Mouse (Mus musculus) skeletal muscle tissue, postnatal 0 days (tissue): Measurements from ENCODE around the gene Nqo1. TPM values are rescaled to one million over a fixed set of nuclear protein-coding genes. Genes with fewer than 3 reads are reported as not detected.

ENCODE experiments used
- polyA plus RNA-seq: library from polyadenylated mRNA; unstranded; fragments of >200 nt; fragmentation: Nextera tagmentation; extraction: Ambion mirVana; gene quantifications from 2 replicates; pipeline ENCODE4 v1.2.1, GENCODE M21; 2015

Nqo1 gene
- 3.9 and 4.4 TPM in 2 replicates for polyA plus RNA-seq

DNA sequence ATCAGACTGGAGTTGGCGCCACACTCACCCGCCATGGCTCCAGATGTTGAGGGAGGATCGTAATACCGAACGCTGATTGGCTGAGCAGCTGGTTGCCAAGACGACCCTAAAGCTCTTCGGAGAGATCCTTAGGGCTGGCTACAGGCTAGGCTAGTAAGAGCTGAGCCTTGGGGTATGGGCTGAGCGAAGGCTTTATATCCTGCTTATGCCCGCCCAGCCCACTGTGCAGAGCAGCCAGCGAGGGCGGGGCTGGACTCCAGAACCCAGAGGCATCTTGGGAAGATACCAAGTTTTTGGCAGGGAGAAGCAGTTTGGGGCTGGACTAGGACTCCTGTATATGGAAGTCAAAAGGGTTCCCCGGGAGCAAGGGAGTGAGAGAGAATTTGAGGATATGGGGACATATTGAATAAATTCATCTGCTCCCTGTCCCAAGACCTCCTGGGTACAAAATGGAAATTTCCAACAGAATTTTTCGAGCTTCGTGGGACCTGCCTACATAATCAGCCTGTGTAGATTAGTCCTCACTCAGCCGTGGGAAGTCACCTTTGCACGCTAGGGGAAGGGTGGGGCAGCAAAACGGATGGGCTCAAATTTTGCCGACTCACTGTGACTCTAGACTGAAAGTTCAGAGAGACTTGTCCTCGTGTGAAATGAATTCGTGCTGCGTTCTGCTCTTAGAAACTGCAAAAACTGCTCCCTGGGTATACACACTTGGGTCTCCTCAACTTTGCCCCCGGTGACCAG, at the start of gene Nqo1:
Gene Nqo1, minus strand, starts transcription at position 169 of the 744 bp plus-strand sequence.

DNA sequence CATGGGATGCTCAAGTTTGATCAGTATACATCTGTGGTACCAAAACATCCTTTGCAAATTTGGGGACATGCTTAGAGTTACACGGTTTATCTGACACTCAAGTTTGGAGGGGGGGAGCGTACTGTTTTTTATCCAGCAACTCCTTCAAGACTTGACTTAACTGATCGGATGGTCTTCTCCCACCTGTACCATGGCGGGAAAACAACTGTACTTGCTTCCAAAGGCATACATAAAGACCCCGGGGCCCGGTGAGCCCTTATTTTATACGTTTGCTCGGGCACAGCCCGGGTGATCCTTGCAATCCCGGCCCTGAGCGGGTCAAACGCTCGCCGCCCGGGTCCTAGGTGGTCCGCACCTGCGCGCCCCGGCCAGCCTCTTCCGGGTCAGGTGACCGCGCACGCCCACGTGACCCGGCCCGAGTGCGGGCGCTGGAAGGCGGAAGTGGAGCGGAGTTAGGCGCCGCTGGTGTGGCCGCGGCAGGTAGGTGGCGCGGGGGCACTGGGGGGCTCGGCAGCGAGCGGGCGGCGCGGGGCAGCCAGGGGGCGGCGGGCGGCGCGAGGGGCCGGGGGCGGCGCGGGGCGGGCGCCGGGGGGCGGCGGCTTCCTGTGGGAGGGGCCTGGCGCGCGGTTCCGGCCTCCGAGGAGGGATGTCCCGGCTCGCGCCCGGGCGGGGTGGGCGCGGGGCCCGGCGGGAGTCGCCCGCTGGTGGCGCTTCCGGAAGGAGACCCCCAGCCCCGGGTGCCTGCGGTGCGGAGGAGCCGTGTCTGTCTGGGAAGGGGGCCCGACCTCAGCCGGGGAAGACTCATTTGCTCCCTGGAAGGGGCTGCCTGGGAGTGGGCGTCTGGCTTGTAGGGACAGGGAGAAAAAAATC, 33.2 kb upstream of the Nqo1 start, which contains the start of gene Wwp2:
Gene Wwp2, plus strand, starts transcription at position 404 of the 870 bp plus-strand sequence.

DNA sequence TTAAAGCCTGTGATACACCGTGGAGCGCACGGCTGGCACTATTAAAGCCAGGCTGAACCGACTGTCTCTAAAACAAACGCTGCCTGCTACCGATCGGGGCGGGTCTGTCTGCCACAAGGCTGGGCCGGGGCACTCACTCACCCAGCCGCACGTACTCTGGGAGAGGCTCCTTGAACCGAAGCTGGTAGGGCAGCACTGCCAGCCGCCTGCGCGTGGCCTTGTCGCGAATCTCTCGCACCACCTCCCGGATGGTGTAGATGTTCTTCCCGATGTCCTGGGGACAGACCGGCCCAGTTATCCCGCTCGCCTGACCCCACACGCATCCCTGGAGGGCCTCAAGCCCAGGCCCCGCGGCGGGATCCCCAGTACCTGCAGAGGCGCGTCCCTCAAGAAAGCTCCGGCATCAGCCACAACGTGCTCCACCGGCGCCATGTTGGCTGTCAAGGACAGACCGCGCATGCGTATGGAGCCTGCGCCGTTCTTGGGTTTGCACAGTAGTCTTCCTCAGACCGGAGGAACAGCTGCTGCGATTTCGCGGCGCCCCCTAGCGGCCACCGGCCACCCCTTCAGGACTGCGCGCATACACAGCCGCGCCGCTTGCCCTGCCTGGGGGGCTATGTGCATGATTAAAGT, 21.7 kb upstream of the Nqo1 start, which contains the start of gene Nob1:
Gene Nob1, minus strand, starts transcription at position 455 of the 633 bp plus-strand sequence.

Other genes starting within 250 kb of the Nqo1 start
- 4.5 and 6.7 TPM in 2 replicates for gene Nfat5, start 109.7 kb downstream of the Nqo1 start, polyA plus RNA-seq
- 31.9 and 33.8 TPM in 2 replicates for gene Nob1, start 21.8 kb upstream of the Nqo1 start, polyA plus RNA-seq
- 14.1 and 17.0 TPM in 2 replicates for gene Wwp2, start 33.2 kb upstream of the Nqo1 start, polyA plus RNA-seq
- gene Psmd7, start 185.3 kb upstream of the Nqo1 start, polyA plus RNA-seq = 195 and 205 TPM in 2 replicates